Mouse (Mus musculus) heart, embryonic 16.5 days (tissue): ENCODE results near the gene Ndufs6. TPM values are rescaled to one million over a fixed set of nuclear protein-coding genes. Genes with fewer than 3 reads are reported as not detected.

ENCODE experiments used
- ATAC-seq: fragments of 200-750 bp; cut with Nextera tagmentation; replicated peaks from 2 replicates; pipeline ENCODE4 v1.8.0; 2017; ENCODE audit warnings: moderate number of reproducible peaks; ENCODE audit not compliant: insufficient read depth, low FRiP score; ENCODE audit errors: extremely low read depth
- H3K27ac ChIP-seq: fragments of 300-500 bp; sonication (generic); 2 replicates; pipeline ENCODE4 v1.5.1; 2014; ENCODE audit warnings: mild to moderate bottlenecking, low read length, control low read depth, moderate library complexity
- H3K27me3 ChIP-seq: fragments of 300-500 bp; sonication (generic); 2 replicates; pipeline ENCODE4 v1.6.1; 2014; ENCODE audit warnings: low read length, mixed read lengths; ENCODE audit not compliant: control insufficient read depth, insufficient read depth
- H3K36me3 ChIP-seq: fragments of 300-500 bp; sonication (generic); 2 replicates; pipeline ENCODE4 v1.6.1; 2014; ENCODE audit not compliant: control insufficient read depth, insufficient read depth
- H3K4me1 ChIP-seq: fragments of 300-500 bp; sonication (generic); 2 replicates; pipeline ENCODE4 v1.6.1; 2014; ENCODE audit warnings: low read length, mixed read lengths; ENCODE audit not compliant: control insufficient read depth, insufficient read depth
- H3K4me2 ChIP-seq: fragments of 300-500 bp; sonication (generic); 2 replicates; pipeline ENCODE4 v1.6.1; 2014; ENCODE audit warnings: low read depth, mild to moderate bottlenecking, control low read depth, low read length
- H3K4me3 ChIP-seq: fragments of 300-500 bp; sonication (generic); 2 replicates; pipeline ENCODE4 v1.5.1; 2014; ENCODE audit warnings: mild to moderate bottlenecking, control low read depth, low read length
- H3K9ac ChIP-seq: fragments of 300-500 bp; sonication (generic); 2 replicates; pipeline ENCODE4 v1.6.1; 2014; ENCODE audit warnings: low read length, control low read depth
- H3K9me3 ChIP-seq: fragments of 300-500 bp; sonication (generic); replicated peaks from 2 replicates; pipeline ENCODE4 v1.6.1; 2016; ENCODE audit warnings: low read length; ENCODE audit not compliant: control insufficient read depth
- WGBS: fragments of 180-500 bp; shearing (Covaris S2); extraction: QIAGEN DNeasy Blood & Tissue Kit; methylation state at CpG from one replicate; pipeline ENCODE4 v1.1.7; 2014; 5-methylcytosine and 5-hydroxymethylcytosine counted together
- polyA plus RNA-seq: library from polyadenylated mRNA; unstranded; fragments of >200 nt; fragmentation: Nextera tagmentation; extraction: Ambion mirVana; gene quantifications from 2 replicates; pipeline ENCODE4 v1.2.1, GENCODE M21; 2015

Gene Ndufs6
- polyA plus RNA-seq, 1 experiment from 2014 or later: 798 TPM

GRCm38 (mm10) chr13:73320048-73320447, 8.3 kb downstream of the Ndufs6 start:
- Histone ChIP-seq H3K9me3 (peaks cover 5% of the 10 kb centered on the region; the same call in 1 of the 2 replicates), H3K36me3 (peaks cover 50% of the 10 kb centered on the region), H3K4me2 (no peak overlapping the region), H3K27me3 (no peaks in the 10 kb centered on the region), H3K9ac (no peak overlapping the region), H3K27ac (no peak overlapping the region), H3K4me3 (no peak overlapping the region), H3K4me1 (peaks cover 4% of the 10 kb centered on the region; the same call in 1 of the 2 replicates)
- WGBS: 98% methylated on average over 4 of the region's 4 CpGs
- ATAC-seq: no peak

- no peak overlapping the region for H3K27ac ChIP-seq
- peak; percentile 73 for ATAC-seq
- H3K27me3 ChIP-seq: no peaks in the 10 kb centered on the region
- H3K4me1 ChIP-seq: peaks cover 5% of the 10 kb centered on the region; the same call in 1 of the 2 replicates
- H3K4me3 ChIP-seq: no peak overlapping the region
- H3K4me2 ChIP-seq: no peak overlapping the region
- H3K9me3 ChIP-seq: no peaks in the 10 kb centered on the region
- 38% methylated on average over 8 of the region's 8 CpGs for WGBS
- no peak overlapping the region for H3K9ac ChIP-seq
- no peaks in the 10 kb centered on the region for H3K36me3 ChIP-seq
These were observed 18.0 kb downstream of the Ndufs6 start for GRCm38 (mm10) chr13:73310183-73310929.

GRCm38 (mm10) chr13:73306430-73306829, 21.9 kb downstream of the Ndufs6 start:
- Histone ChIP-seq H3K9ac (no peak overlapping the region), H3K27me3 (no peaks in the 10 kb centered on the region), H3K4me1 (peaks cover 10% of the 10 kb centered on the region; the same call in 1 of the 2 replicates), H3K27ac (no peak overlapping the region), H3K36me3 (no peaks in the 10 kb centered on the region), H3K4me3 (no peak overlapping the region), H3K9me3 (no peaks in the 10 kb centered on the region), H3K4me2 (no peak overlapping the region)
- ATAC-seq: no peak
- WGBS: 77% methylated on average over 4 of the region's 4 CpGs

GRCm38 (mm10) chr13:73306085-73306410, 22.3 kb downstream of the Ndufs6 start:
- Histone ChIP-seq H3K4me3 (no peak overlapping the region), H3K27ac (no peak overlapping the region), H3K4me1 (peaks cover 12% of the 10 kb centered on the region; the same call in 1 of the 2 replicates), H3K4me2 (no peak overlapping the region), H3K36me3 (no peaks in the 10 kb centered on the region), H3K9me3 (no peaks in the 10 kb centered on the region), H3K27me3 (no peaks in the 10 kb centered on the region), H3K9ac (no peak overlapping the region)
- no peak for ATAC-seq
- WGBS: 59% methylated on average over 4 of the region's 4 CpGs

GRCm38 (mm10) chr13:73305398-73306084, 22.8 kb downstream of the Ndufs6 start:
- Histone ChIP-seq H3K27ac (no peak overlapping the region), H3K4me3 (no peak overlapping the region), H3K4me1 (peaks cover 14% of the 10 kb centered on the region; the same call in 1 of the 2 replicates), H3K27me3 (no peaks in the 10 kb centered on the region), H3K9ac (0 out of 2 replicates have a peak overlapping the region, but pooled peaks have one; percentile 19), H3K9me3 (no peaks in the 10 kb centered on the region), H3K4me2 (no peak overlapping the region), H3K36me3 (no peaks in the 10 kb centered on the region)
- 51% methylated on average over 8 of the region's 8 CpGs for WGBS
- no peak for ATAC-seq

GRCm38 (mm10) chr13:73304729-73305128, 23.6 kb downstream of the Ndufs6 start:
- no peaks in the 10 kb centered on the region for H3K27me3 ChIP-seq
- 37% methylated on average over 6 of the region's 6 CpGs for WGBS
- H3K4me2 ChIP-seq: no peak overlapping the region
- H3K4me3 ChIP-seq: no peak overlapping the region
- no peaks in the 10 kb centered on the region for H3K9me3 ChIP-seq
- H3K36me3 ChIP-seq: no peaks in the 10 kb centered on the region
- ATAC-seq: 0 out of 2 replicates have a peak, but pooled peaks have one; percentile 39
- H3K9ac ChIP-seq: no peak overlapping the region
- peak overlapping the region; percentile 64 for H3K27ac ChIP-seq
- peaks cover 19% of the 10 kb centered on the region for H3K4me1 ChIP-seq

- peak overlapping the region; percentile 84 for H3K27ac ChIP-seq
- peak; percentile 51 for ATAC-seq
- peaks cover 16% of the 10 kb centered on the region for H3K4me1 ChIP-seq
- no peak overlapping the region for H3K4me2 ChIP-seq
- H3K27me3 ChIP-seq: no peaks in the 10 kb centered on the region
- H3K4me3 ChIP-seq: no peak overlapping the region
- 52% methylated on average over 5 of the region's 5 CpGs for WGBS
- H3K9ac ChIP-seq: 0 out of 2 replicates have a peak overlapping the region, but pooled peaks have one; percentile 3
- no peaks in the 10 kb centered on the region; the same call in 1 of the 2 replicates for H3K36me3 ChIP-seq
- H3K9me3 ChIP-seq: peaks cover 4% of the 10 kb centered on the region; the same call in 1 of the 2 replicates
These were observed 29.0 kb downstream of the Ndufs6 start for GRCm38 (mm10) chr13:73299322-73299721.

GRCm38 (mm10) chr13:73298717-73299116, 29.6 kb downstream of the Ndufs6 start:
- H3K4me2 ChIP-seq: peak overlapping the region; percentile 13; the same call in 1 of the 2 replicates
- no peak overlapping the region for H3K9ac ChIP-seq
- peak; percentile 95 for ATAC-seq
- H3K36me3 ChIP-seq: no peaks in the 10 kb centered on the region; the same call in 1 of the 2 replicates
- peaks cover 4% of the 10 kb centered on the region; the same call in 1 of the 2 replicates for H3K9me3 ChIP-seq
- H3K27ac ChIP-seq: peak overlapping the region; percentile 93
- peaks cover 15% of the 10 kb centered on the region for H3K4me1 ChIP-seq
- 21% methylated on average over 4 of the region's 4 CpGs for WGBS
- no peak overlapping the region for H3K4me3 ChIP-seq
- H3K27me3 ChIP-seq: no peaks in the 10 kb centered on the region

- H3K9ac ChIP-seq: peak overlapping the region; percentile 38
- peak overlapping the region; percentile 80 for H3K27ac ChIP-seq
- no peak overlapping the region for H3K4me3 ChIP-seq
- no peaks in the 10 kb centered on the region for H3K27me3 ChIP-seq
- ATAC-seq: peak; percentile 25; the same call in 1 of the 2 replicates
- H3K4me2 ChIP-seq: no peak overlapping the region
- peaks cover 30% of the 10 kb centered on the region for H3K4me1 ChIP-seq
- 22% methylated on average over 2 of the region's 2 CpGs for WGBS
- peaks cover 4% of the 10 kb centered on the region; the same call in 1 of the 2 replicates for H3K9me3 ChIP-seq
- H3K36me3 ChIP-seq: no peaks in the 10 kb centered on the region; the same call in 1 of the 2 replicates
These were observed 37.2 kb downstream of the Ndufs6 start for GRCm38 (mm10) chr13:73291102-73291501.
